17 mouse cellular contexts compared by ENCODE assay signal in genomic region chr17:47162459-47162858, GRCm38 (mm10).
"Had no signal": no experiment of that assay in that cellular context is flagged by ENCODE, and none has a peak within 500 bp of the region (broad histone marks: within the 10 kb centered on the region; RNA-seq: fewer than 3 reads in every experiment).

No protein-coding gene starts in this region.

- H3K9ac ChIP-seq: limb, embryonic 12.5 days; liver, embryonic 13.5 days had no signal

- H3K27ac ChIP-seq: limb, embryonic 12.5 days; liver, embryonic 13.5 days; stomach, postnatal 0 days had no signal

- DNase-seq: kidney, adult 2 months; kidney, postnatal 10 days; kidney, postnatal 36 days; liver, embryonic 13.5 days; lung, adult 2 months; lung, postnatal 14 days; lung, postnatal 4 days; midbrain, embryonic 14.5 days; right cerebral cortex, adult 18-20 months; right cerebral cortex, postnatal 14 days; right cerebral cortex, postnatal 4 days; thymus, adult 2 months; thymus, postnatal 14 days; thymus, postnatal 4 days had no signal

- H3K9me3 ChIP-seq: limb, embryonic 12.5 days; liver, embryonic 13.5 days had no signal

- H3K4me3 ChIP-seq: limb, embryonic 12.5 days; liver, embryonic 13.5 days had no signal

- H3K36me3 ChIP-seq: liver, embryonic 13.5 days had no signal

- H3K27me3 ChIP-seq: limb, embryonic 12.5 days; liver, embryonic 13.5 days had no signal

- H3K4me1 ChIP-seq: liver, embryonic 13.5 days had no signal

- H3K4me2 ChIP-seq: limb, embryonic 12.5 days; liver, embryonic 13.5 days; midbrain, embryonic 11.5 days had no signal
